Mouse (Mus musculus) E14TG2a.4 (cell line): ENCODE data around the gene Muc1.

Experiments
- CTCF ChIP-seq: conservative IDR thresholded peaks from 2 replicates; pipeline ENCODE4 v1.5.1; 2014; ENCODE audit warnings: low read length
- NANOG ChIP-seq: IDR thresholded peaks from 2 replicates; pipeline ENCODE4 v1.6.1; 2014; ENCODE audit warnings: borderline replicate concordance, low read length, mixed read lengths
- POU5F1 ChIP-seq: IDR thresholded peaks from 2 replicates; pipeline ENCODE4 v1.6.1; 2014; ENCODE audit warnings: low read length, borderline replicate concordance

- no peak for TF ChIP-seq CTCF
- TF ChIP-seq NANOG = no peak
- TF ChIP-seq POU5F1 = no peak
These were observed 41.3 kb downstream of the Muc1 start, which contains the start of gene Slc50a1 for GRCm38 (mm10) chr3:89270051-89270755.
